Mouse (Mus musculus): ENCODE measurements at regions not wholly inside any gene's neighbourhood (a gene's known extent, or its start where the extent isn't known, plus 50 kb on each side); places are given as distances from the start of the nearest gene placed in this dataset.
"Not testable (repeated sequence)": the region's sequence is repeated elsewhere in the genome, so short reads cannot be mapped to it uniquely, and the experiment has no call there.

DNA sequence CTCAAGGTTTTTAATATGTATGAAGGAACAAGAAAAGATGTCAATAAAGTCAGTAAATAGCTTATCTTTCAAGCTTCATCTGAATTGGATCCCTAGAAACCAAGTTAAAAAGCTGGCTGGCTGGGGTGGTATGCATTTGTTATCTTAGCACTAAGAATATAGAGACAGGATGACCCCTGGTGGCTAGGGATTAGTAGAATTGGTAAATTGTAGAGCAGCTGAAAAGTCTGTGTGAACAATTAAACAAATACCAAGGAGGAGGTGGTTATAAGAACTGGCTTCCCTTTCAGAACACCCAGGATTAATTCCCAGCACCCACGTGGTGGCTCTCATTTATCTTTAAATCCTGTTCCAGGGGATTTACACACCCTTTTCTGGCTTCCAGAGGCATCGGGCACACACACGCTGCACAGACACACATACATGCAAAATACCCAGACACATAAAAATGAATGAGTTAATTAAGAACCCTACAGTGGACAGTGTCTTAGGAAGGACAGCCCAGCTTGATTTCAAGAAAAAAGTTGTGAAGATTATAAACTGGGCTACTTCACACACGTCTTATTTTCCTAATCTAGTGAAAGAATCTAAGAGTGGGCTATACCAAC is 170.5 kb downstream of the Pdzph1 start:
- peak; percentile 38 for DNase-seq

- no peak for DNase-seq
These were observed 171.8 kb downstream of the Pdzph1 start for GRCm38 (mm10) chr17:58819339-58819738.

DNA sequence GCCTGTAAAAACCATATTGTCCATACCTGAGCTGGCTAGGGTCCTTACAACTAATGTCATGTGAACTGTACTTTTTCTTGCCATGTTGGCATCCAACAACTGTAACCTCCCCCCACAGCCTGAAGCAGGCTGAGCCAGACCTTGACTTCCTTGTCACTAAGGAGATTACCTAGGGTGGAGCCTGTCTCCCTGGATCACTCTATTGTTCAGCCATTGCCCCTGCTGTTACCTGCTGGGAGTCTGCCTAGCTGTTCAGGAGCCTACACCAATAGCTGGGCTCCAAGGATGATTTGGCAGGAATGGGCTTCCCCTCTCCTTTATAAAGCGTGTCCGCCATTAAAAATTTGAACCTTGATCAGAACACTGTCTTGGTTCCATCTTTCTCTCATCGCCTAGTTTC is 215.7 kb downstream of the Pdzph1 start:
- not testable (repeated sequence) for DNase-seq

DNA sequence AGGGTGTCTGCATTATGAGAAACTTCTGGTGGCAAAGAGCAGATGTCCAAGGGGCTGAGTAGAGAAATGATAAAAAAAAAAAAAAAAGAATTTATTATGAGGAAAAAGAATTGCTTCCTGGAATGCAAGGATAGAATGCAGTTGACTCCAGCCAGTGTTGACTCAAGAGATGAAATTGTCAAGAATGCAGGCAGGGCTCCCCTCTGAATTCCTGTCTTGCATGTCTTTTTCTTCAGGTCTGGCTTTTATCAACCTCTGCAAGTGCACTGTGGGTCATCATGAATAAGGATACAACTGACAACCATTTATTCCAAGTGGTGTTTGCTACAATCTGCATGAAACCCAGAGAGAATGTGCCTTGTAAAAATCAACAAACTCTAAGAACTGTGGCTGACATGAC is 217.6 kb downstream of the Pdzph1 start:
- no peak for DNase-seq

DNA sequence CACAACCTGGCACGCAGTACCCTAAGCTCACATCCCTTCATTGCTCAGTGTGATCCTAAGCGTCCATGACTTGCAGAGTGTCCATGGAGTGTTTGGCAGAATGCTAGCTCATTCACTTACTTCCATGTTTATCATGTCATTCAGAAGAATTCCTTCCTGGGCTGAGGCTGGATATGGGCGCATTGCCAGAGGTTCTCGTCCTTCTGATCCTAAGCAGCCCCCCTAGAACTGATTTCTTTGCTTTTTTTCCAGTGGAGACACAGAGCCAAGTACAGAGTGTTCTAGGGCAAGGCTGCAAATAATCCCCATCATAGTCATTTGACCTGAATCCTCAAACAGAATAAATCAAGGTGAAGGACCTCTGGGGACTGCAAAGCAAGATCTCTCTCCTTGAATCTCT is 226.0 kb downstream of the Pdzph1 start:
- peak; percentile 36 for DNase-seq

- no peak for DNase-seq
These were observed 242.2 kb downstream of the Pdzph1 start for GRCm38 (mm10) chr17:58749000-58749399.

DNA sequence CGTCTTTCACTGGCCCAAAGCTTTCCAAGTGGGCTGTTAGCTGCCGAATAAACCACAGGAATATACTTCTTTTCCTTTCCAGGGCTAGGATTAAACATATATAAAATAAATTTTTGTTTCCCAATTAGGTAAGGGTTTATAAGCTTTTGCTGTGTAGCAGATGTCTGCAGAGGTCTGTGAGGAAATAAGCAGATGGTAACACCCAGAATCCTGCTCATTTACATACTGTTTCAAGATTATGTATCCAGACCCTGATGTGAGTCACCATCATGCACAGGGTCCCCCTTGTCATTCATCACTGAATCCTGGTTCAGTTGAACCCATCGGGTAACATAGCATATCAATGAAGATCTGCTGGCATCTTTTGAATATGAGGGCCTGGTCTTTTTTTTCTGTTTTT is 242.9 kb downstream of the Pdzph1 start:
- DNase-seq: no peak

DNA sequence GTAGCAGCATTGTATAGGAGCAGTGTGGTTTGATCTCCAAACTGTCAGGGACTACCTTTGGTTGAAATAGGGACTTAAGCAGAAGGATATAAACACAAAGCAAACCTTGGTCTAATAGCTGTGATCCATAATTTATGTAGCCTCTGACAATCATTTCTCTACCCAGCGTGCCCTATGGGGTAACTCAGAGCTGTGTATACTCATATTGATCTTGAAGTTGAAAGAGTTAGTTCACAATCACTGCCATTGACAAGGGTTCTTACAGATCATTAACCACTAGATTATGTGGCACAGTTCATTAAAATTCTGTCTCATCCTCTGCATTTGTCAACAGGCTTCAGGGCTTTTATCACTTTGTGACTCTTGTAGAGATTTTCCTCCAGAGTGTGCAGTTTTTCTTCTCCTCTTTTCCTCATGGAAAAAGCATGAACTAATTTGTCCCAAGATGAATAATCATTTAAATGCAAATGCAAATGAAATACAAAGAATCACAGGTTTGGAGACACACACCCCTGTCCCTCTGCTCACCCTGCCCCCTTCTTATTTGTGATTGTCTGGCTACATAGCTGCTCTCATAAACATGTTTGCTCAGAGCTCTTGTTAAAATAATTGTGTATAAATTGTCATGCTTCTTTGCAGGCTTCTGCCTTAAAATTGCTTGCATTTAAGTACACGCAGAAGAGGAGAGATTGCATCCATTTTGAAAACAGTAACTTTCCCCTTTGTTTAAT is 280.3 kb downstream of the Pdzph1 start:
- no peak for DNase-seq

DNA sequence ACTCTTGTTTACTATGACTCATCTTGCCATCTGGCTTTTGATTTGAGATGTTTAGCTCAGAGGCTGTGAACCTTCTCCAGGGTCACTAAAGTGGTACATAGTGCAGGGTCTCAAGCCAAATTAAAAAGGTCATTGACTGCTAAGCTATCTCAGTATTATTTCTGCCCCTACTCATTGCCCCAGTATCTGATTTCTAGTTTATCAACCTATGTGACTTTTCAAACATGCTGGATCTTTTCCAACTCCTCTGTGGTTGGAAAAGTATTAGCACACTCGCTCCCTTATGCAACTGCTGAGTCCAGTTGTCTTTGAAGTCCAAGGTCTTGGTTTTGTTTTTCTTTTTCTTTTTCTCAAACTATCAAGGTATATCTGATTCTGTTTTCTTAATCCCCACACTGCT is 301.0 kb downstream of the Pdzph1 start:
- DNase-seq: no peak

- DNase-seq: no peak
These were observed 318.9 kb downstream of the Pdzph1 start for GRCm38 (mm10) chr17:58672291-58672690.

DNA sequence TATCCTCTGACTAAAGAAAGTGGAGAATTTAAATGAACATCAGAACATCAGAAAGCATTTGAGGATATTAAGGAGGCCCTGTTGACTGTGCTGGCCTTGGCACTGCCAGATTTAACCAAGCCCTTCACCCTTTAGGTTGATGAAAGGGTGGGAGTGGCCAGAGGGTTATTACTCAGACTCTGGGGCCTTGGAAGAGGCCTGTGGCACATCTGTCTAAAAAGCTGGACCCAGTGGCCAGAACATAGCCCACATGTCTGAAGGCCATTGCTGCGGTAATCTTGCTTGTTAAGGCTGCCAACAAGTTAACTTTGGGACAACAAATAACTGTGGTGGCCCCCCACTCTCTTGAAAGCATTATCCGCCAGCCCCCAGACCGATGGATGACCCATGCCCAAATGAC is 323.1 kb downstream of the Pdzph1 start:
- DNase-seq: no peak

DNA sequence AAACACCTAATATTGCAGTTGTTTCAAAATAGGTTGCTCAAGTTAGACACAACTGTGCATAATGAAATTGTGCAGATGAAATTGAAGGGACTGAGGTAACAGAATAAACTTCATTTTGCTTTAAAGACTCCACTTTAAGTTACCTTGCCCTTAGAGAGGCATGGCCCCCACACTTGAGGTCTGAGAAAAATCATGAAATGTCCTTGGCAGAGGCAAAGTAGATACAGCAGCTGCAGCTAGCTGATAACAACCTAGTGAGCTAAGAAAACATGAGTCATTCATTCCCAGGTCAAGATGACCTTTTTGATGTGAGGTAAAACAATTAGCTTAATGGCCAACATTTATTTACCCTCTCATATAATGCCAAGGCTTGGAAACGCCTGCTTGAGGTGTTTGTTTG is 347.4 kb downstream of the Pdzph1 start:
- DNase-seq: no peak

GRCm38 (mm10) chr17:58642273-58642672 is 348.9 kb downstream of the Pdzph1 start:
- DNase-seq: peak; percentile 48

- no peak for DNase-seq
These were observed 392.3 kb downstream of the Pdzph1 start for GRCm38 (mm10) chr17:58598911-58599310.

DNA sequence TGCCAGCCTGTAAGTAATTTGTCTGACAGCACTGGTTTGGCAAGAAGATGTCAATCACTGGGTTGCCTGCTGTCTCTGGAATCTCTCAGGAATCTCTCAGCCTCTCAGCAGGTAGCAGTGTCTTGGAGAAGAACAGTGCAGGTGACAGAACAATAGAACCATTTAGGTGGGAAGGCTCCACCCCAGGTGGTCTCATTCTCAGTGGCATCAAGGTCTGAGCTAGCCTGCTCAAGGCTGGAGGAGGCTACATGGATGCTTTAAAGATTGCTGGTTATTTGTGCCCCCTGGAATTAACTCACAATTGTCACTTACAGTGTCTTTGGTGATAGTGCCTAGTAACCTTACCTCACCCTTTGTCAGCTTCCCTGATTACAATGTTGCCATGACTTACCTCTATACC is 394.5 kb downstream of the Pdzph1 start:
- DNase-seq: no peak

GRCm38 (mm10) chr17:58587946-58588345 is 403.2 kb downstream of the Pdzph1 start:
- DNase-seq: peak; percentile 7

DNA sequence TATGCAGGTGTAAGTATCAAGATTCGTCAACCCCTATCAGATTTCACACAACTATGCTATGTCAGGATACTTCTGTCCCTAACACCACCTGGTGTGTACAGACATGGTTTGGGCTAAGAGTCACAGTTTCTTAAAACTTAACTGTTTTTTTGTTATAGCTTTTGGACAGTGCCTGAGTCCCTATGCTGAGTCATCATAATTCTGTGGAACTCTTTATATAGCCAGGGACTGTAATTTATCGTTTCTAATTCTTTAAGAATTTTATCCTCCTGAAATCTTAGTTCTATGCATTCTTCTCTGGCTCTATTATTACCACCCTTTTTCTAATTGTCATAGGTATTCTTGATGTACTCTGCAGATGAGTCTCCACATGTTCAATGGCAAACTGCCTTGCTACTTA is 418.3 kb downstream of the Pdzph1 start:
- no peak for DNase-seq
